ENCODE assay signal across 19 mouse cellular contexts in the genomic region with DNA sequence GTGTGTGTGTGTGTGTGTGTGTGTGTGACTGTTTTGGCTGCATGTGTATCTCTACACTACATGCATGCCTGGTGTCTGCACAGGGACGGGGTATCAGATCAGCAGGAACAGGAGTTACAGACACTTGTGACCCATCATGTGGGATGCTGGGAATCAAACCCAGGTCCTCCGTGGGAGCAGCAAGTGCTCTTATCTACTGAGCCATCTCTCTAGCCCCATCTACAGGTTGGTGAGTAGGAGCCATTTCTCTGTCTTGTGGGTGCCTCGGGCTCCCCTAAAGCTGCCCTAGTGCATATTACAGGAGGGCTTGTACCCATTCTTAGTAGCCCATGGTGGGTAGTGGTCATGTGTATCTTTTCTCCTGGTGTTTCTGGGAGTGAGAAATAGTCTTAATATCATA.
"Had no signal": no experiment of that assay in that cellular context is flagged by ENCODE, and none has a peak within 500 bp of the region (broad histone marks: within the 10 kb centered on the region; RNA-seq: fewer than 3 reads in every experiment).

No protein-coding gene starts in this region.

- H3K4me2 ChIP-seq: kidney, embryonic 15.5 days; limb, embryonic 13.5 days; liver, embryonic 13.5 days; midbrain, embryonic 12.5 days; neural tube, embryonic 13.5 days; stomach, embryonic 15.5 days had no signal

- H3K9ac ChIP-seq: kidney, embryonic 15.5 days; limb, embryonic 13.5 days; liver, embryonic 13.5 days; midbrain, embryonic 12.5 days; neural tube, embryonic 13.5 days; stomach, embryonic 15.5 days had no signal

- H3K9me3 ChIP-seq: kidney, embryonic 15.5 days; limb, embryonic 10.5 days; limb, embryonic 13.5 days; liver, embryonic 13.5 days; midbrain, embryonic 12.5 days; neural tube, embryonic 13.5 days; stomach, embryonic 15.5 days had no signal

- H3K27ac ChIP-seq: kidney, embryonic 15.5 days; limb, embryonic 10.5 days; limb, embryonic 13.5 days; liver, embryonic 13.5 days; macrophage; midbrain, embryonic 12.5 days; neural tube, embryonic 13.5 days; stomach, embryonic 15.5 days had no signal

- H3K4me3 ChIP-seq: kidney, embryonic 15.5 days; limb, embryonic 10.5 days; limb, embryonic 13.5 days; liver, embryonic 13.5 days; midbrain, embryonic 12.5 days; myocyte; neural tube, embryonic 13.5 days; stomach, embryonic 15.5 days had no signal

- H3K27me3 ChIP-seq: kidney, embryonic 15.5 days; limb, embryonic 13.5 days; liver, embryonic 13.5 days; midbrain, embryonic 12.5 days; neural tube, embryonic 13.5 days; stomach, embryonic 15.5 days had no signal

- DNase-seq: kidney, postnatal 10 days; kidney, postnatal 36 days; liver; liver, embryonic 13.5 days; lung, adult 2 months; lung, postnatal 14 days; retina, postnatal 1 day; right cerebral cortex, postnatal 25 days; spleen, adult 18-20 months; thymus, postnatal 25 days had no signal

- ATAC-seq: midbrain, embryonic 16.5 days had no signal

- H3K36me3 ChIP-seq: liver, embryonic 13.5 days; midbrain, embryonic 12.5 days; neural tube, embryonic 13.5 days; stomach, embryonic 15.5 days had no signal
